Mouse (Mus musculus) intestine, embryonic 14.5 days (tissue): ENCODE measurements around the gene C1qtnf6. TPM values are rescaled to one million over a fixed set of nuclear protein-coding genes. Genes with fewer than 3 reads are reported as not detected.

Source experiments
- ATAC-seq: fragments of 200-750 bp; cut with Nextera tagmentation; replicated peaks from 2 replicates; pipeline ENCODE4 v1.8.0; 2017; ENCODE audit warnings: low read depth, moderate number of reproducible peaks, moderate TSS enrichment, moderate library complexity; ENCODE audit not compliant: low FRiP score, low TSS enrichment
- DNase-seq: peaks from one replicate; pipeline ENCODE4 v3.0.0-alpha.2; 2018; ENCODE audit warnings: low spot score
- H3K27ac ChIP-seq: fragments of 300-500 bp; sonication (generic); 2 replicates; pipeline ENCODE4 v1.5.1; 2014; ENCODE audit warnings: low read depth, mild to moderate bottlenecking, control low read depth
- H3K27me3 ChIP-seq: fragments of 300-500 bp; sonication (generic); replicated peaks from 2 replicates; pipeline ENCODE4 v1.6.1; 2014; ENCODE audit warnings: low read length, control low read depth; ENCODE audit not compliant: control insufficient read depth, insufficient read depth
- H3K36me3 ChIP-seq: fragments of 300-500 bp; sonication (generic); 2 replicates; pipeline ENCODE4 v1.6.1; 2014; ENCODE audit warnings: low read length, control low read depth; ENCODE audit not compliant: control insufficient read depth, insufficient read depth
- H3K4me1 ChIP-seq: fragments of 300-500 bp; sonication (generic); replicated peaks from 2 replicates; pipeline ENCODE4 v1.6.1; 2014; ENCODE audit warnings: low read length, control low read depth, mixed read lengths; ENCODE audit not compliant: control insufficient read depth, insufficient read depth
- H3K4me2 ChIP-seq: fragments of 300-500 bp; sonication (generic); 2 replicates; pipeline ENCODE4 v1.6.1; 2014; ENCODE audit warnings: low read length
- H3K4me3 ChIP-seq: fragments of 300-500 bp; sonication (generic); 2 replicates; pipeline ENCODE4 v1.5.1; 2014; ENCODE audit warnings: low read depth, low read length, control low read depth, mixed read lengths
- H3K9ac ChIP-seq: fragments of 300-500 bp; sonication (generic); 2 replicates; pipeline ENCODE4 v1.6.1; 2014; ENCODE audit warnings: mild to moderate bottlenecking, low read length
- H3K9me3 ChIP-seq: fragments of 300-500 bp; sonication (generic); 2 replicates; pipeline ENCODE4 v1.6.1; 2016; ENCODE audit warnings: low read length, control low read depth; ENCODE audit not compliant: control insufficient read depth
- WGBS: fragments of 180-500 bp; shearing (Covaris S2); extraction: QIAGEN DNeasy Blood & Tissue Kit; methylation state at CpG from one replicate; pipeline ENCODE4 v1.1.7; 2014; 5-methylcytosine and 5-hydroxymethylcytosine counted together
- polyA plus RNA-seq: library from polyadenylated mRNA; unstranded; fragments of >200 nt; fragmentation: Nextera tagmentation; extraction: Ambion mirVana; gene quantifications from 2 replicates; pipeline ENCODE4 v1.2.1, GENCODE M21; 2014

The C1qtnf6 gene
- polyA plus RNA-seq, 1 experiment from 2014 or later: 30.1 TPM

GRCm38 (mm10) chr15:78473442-78473841 is 57.8 kb downstream of the C1qtnf6 start:
- ATAC-seq (no peak), DNase-seq (no peak)
- Histone ChIP-seq H3K9me3 (no peaks in the 10 kb centered on the region), H3K9ac (no peak overlapping the region), H3K36me3 (no peaks in the 10 kb centered on the region), H3K27ac (no peak overlapping the region), H3K4me2 (no peak overlapping the region), H3K27me3 (no peaks in the 10 kb centered on the region), H3K4me3 (no peak overlapping the region), H3K4me1 (peaks cover 6% of the 10 kb centered on the region; the same call in 1 of the 2 replicates)
- WGBS: 90% methylated on average over 6 of the region's 6 CpGs

Other genes starting within 250 kb of the C1qtnf6 start
- gene Csf2rb2, start 225.7 kb downstream of the C1qtnf6 start, polyA plus RNA-seq: 0.15 and 0.22 TPM in 2 replicates
- gene Csf2rb, start 205.7 kb downstream of the C1qtnf6 start, polyA plus RNA-seq: 1.4 and 1.8 TPM in 2 replicates
- not detected in 2 replicates for gene Tex33, start 135.5 kb downstream of the C1qtnf6 start, polyA plus RNA-seq
- 10.9 and 15.9 TPM in 2 replicates for gene Tst, start 125.5 kb downstream of the C1qtnf6 start, polyA plus RNA-seq
- 2.1 and 2.7 TPM in 2 replicates for gene Mpst, start 125.0 kb downstream of the C1qtnf6 start, polyA plus RNA-seq
- 35.0 and 37.7 TPM in 2 replicates for gene Kctd17, start 102.9 kb downstream of the C1qtnf6 start, polyA plus RNA-seq
- gene Tmprss6, start 62.8 kb downstream of the C1qtnf6 start, polyA plus RNA-seq: 0.09 TPM in 1 of 2 replicates, not detected in the other
- 0.66 and 1.1 TPM in 2 replicates for gene Il2rb, start 36.1 kb downstream of the C1qtnf6 start, polyA plus RNA-seq
- gene Sstr3, start 13.3 kb upstream of the C1qtnf6 start, polyA plus RNA-seq: 0.22 TPM in 1 of 2 replicates, not detected in the other
- gene Rac2, start 41.4 kb upstream of the C1qtnf6 start, polyA plus RNA-seq: 16.7 and 17.5 TPM in 2 replicates
- gene Cyth4, start 65.6 kb upstream of the C1qtnf6 start, polyA plus RNA-seq: 3.5 and 4.3 TPM in 2 replicates
- gene Elfn2, start 187.4 kb upstream of the C1qtnf6 start, polyA plus RNA-seq: 0.03 TPM in 1 of 2 replicates, not detected in the other
- gene Mfng, start 242.1 kb upstream of the C1qtnf6 start, polyA plus RNA-seq: 18.4 and 19.1 TPM in 2 replicates